Mouse (Mus musculus): Measurements from ENCODE around the gene Haspin. TPM values are rescaled to one million over a fixed set of nuclear protein-coding genes. Genes with fewer than 3 reads are reported as not detected.

The Haspin gene
- 11.9 and 12.5 TPM in 2 replicates for polyA plus RNA-seq (2015; fragmentation: Nextera tagmentation; extraction: Ambion mirVana)

GRCm38 (mm10) chr11:73137591-73138501 is at the start of gene Haspin:
Haspin (minus strand) TSS chr11:73138294.
- Histone ChIP-seq H3K4me3 (replicated peaks; ENCODE audit: low read length) (peak within 1 kb of the TSS; percentile 91), H3K27me3 (ENCODE audit: control insufficient read depth, insufficient read depth, low read length) (no peaks in the 10 kb centered on the region), H3K9ac (ENCODE audit: low read length) (peak within 1 kb of the TSS; percentile 85), H3K36me3 (ENCODE audit: control insufficient read depth, insufficient read depth, low read length) (no peaks in the 10 kb centered on the region), H3K4me1 (ENCODE audit: control insufficient read depth, insufficient read depth, low read length) (peaks cover 18% of the 10 kb centered on the region), H3K9me3 (replicated peaks; ENCODE audit: control insufficient read depth, low read length) (no peaks in the 10 kb centered on the region), H3K27ac (ENCODE audit: low read length) (no peak within 1 kb of the TSS), H3K4me2 (ENCODE audit: low read depth, low read length) (peak within 1 kb of the TSS; percentile 70)
- WGBS, result under 1% methylated on average over 84 of the region's 84 CpGs
- peak; percentile 92 for ATAC-seq (ENCODE audit: insufficient read depth, low FRiP score)

GRCm38 (mm10) chr11:73187231-73187630 is 49.1 kb upstream of the Haspin start:
- Histone ChIP-seq H3K9ac (ENCODE audit: low read length) (no peak overlapping the region), H3K4me2 (ENCODE audit: low read depth, low read length) (no peak overlapping the region), H3K9me3 (replicated peaks; ENCODE audit: control insufficient read depth, low read length) (no peaks in the 10 kb centered on the region), H3K4me1 (ENCODE audit: control insufficient read depth, insufficient read depth, low read length) (no peaks in the 10 kb centered on the region), H3K27ac (ENCODE audit: low read length) (no peak overlapping the region), H3K27me3 (ENCODE audit: control insufficient read depth, insufficient read depth, low read length) (no peaks in the 10 kb centered on the region), H3K36me3 (ENCODE audit: control insufficient read depth, insufficient read depth, low read length) (peaks cover 1% of the 10 kb centered on the region; the same call in 1 of the 2 replicates), H3K4me3 (replicated peaks; ENCODE audit: low read length) (no peak overlapping the region)
- WGBS, result 88% methylated on average over 6 of the region's 6 CpGs
- ATAC-seq (ENCODE audit: insufficient read depth, low FRiP score), result no peak

- H3K36me3 ChIP-seq (ENCODE audit: control insufficient read depth, insufficient read depth, low read length), result peaks cover 3% of the 10 kb centered on the region; the same call in 1 of the 2 replicates
- H3K4me2 ChIP-seq (ENCODE audit: low read depth, low read length), result no peak overlapping the region
- 87% methylated on average over 10 of the region's 10 CpGs for WGBS
- H3K9ac ChIP-seq (ENCODE audit: low read length), result no peak overlapping the region
- H3K27me3 ChIP-seq (ENCODE audit: control insufficient read depth, insufficient read depth, low read length), result no peaks in the 10 kb centered on the region
- no peak overlapping the region for H3K27ac ChIP-seq (ENCODE audit: low read length)
- no peak overlapping the region for H3K4me3 ChIP-seq (replicated peaks; ENCODE audit: low read length)
- H3K9me3 ChIP-seq (replicated peaks; ENCODE audit: control insufficient read depth, low read length), result no peaks in the 10 kb centered on the region
- ATAC-seq (ENCODE audit: insufficient read depth, low FRiP score), result no peak
- H3K4me1 ChIP-seq (ENCODE audit: control insufficient read depth, insufficient read depth, low read length), result no peaks in the 10 kb centered on the region
Observed at GRCm38 (mm10) chr11:73185872-73186615, 48.0 kb upstream of the Haspin start.

- 4% methylated on average over 2 of the region's 2 CpGs for WGBS
- ATAC-seq (ENCODE audit: insufficient read depth, low FRiP score), result no peak
Observed at GRCm38 (mm10) chr11:73177895-73178294, 39.8 kb upstream of the Haspin start.

GRCm38 (mm10) chr11:73177509-73177875 is 39.4 kb upstream of the Haspin start:
- Histone ChIP-seq H3K27ac (ENCODE audit: low read length) (peak overlapping the region; percentile 98), H3K27me3 (ENCODE audit: control insufficient read depth, insufficient read depth, low read length) (no peaks in the 10 kb centered on the region), H3K4me3 (replicated peaks; ENCODE audit: low read length) (peak overlapping the region; percentile 99), H3K36me3 (ENCODE audit: control insufficient read depth, insufficient read depth, low read length) (peaks cover 11% of the 10 kb centered on the region; the same call in 1 of the 2 replicates), H3K4me1 (ENCODE audit: control insufficient read depth, insufficient read depth, low read length) (peaks cover 26% of the 10 kb centered on the region), H3K4me2 (ENCODE audit: low read depth, low read length) (peak overlapping the region; percentile 64), H3K9ac (ENCODE audit: low read length) (peak overlapping the region; percentile 84), H3K9me3 (replicated peaks; ENCODE audit: control insufficient read depth, low read length) (no peaks in the 10 kb centered on the region)
- 0% methylated on average over 28 of the region's 28 CpGs for WGBS
- ATAC-seq (ENCODE audit: insufficient read depth, low FRiP score), result peak; percentile 89

More at GRCm38 (mm10) chr11:73177895-73178294, 39.8 kb upstream of the Haspin start:
- H3K4me3 ChIP-seq (replicated peaks; ENCODE audit: low read length), result peak overlapping the region; percentile 99
- H3K27ac ChIP-seq (ENCODE audit: low read length), result peak overlapping the region; percentile 98
- H3K36me3 ChIP-seq (ENCODE audit: control insufficient read depth, insufficient read depth, low read length), result peaks cover 11% of the 10 kb centered on the region; the same call in 1 of the 2 replicates
- peaks cover 22% of the 10 kb centered on the region for H3K4me1 ChIP-seq (ENCODE audit: control insufficient read depth, insufficient read depth, low read length)
- no peaks in the 10 kb centered on the region for H3K9me3 ChIP-seq (replicated peaks; ENCODE audit: control insufficient read depth, low read length)
- H3K9ac ChIP-seq (ENCODE audit: low read length), result peak overlapping the region; percentile 84
- H3K4me2 ChIP-seq (ENCODE audit: low read depth, low read length), result peak overlapping the region; percentile 64
- no peaks in the 10 kb centered on the region for H3K27me3 ChIP-seq (ENCODE audit: control insufficient read depth, insufficient read depth, low read length)

GRCm38 (mm10) chr11:73176608-73177508 is 38.8 kb upstream of the Haspin start, which contains the start of the genes Emc6 and Tax1bp3:
Emc6 (minus strand) TSS chr11:73177037.
Tax1bp3 (plus strand) TSS chr11:73177083.
- ATAC-seq (ENCODE audit: insufficient read depth, low FRiP score), result peak; percentile 97
- Histone ChIP-seq H3K27ac (ENCODE audit: low read length) (peak within 1 kb of the TSS; percentile 98), H3K27me3 (ENCODE audit: control insufficient read depth, insufficient read depth, low read length) (no peaks in the 10 kb centered on the region), H3K4me2 (ENCODE audit: low read depth, low read length) (peak within 1 kb of the TSS; percentile 93), H3K9ac (ENCODE audit: low read length) (peak within 1 kb of the TSS; percentile 91), H3K4me1 (ENCODE audit: control insufficient read depth, insufficient read depth, low read length) (peaks cover 32% of the 10 kb centered on the region), H3K9me3 (replicated peaks; ENCODE audit: control insufficient read depth, low read length) (no peaks in the 10 kb centered on the region), H3K36me3 (ENCODE audit: control insufficient read depth, insufficient read depth, low read length) (peaks cover 8% of the 10 kb centered on the region; the same call in 1 of the 2 replicates), H3K4me3 (replicated peaks; ENCODE audit: low read length) (peak within 1 kb of the TSS; percentile 99)
- under 1% methylated on average over 70 of the region's 81 CpGs for WGBS

GRCm38 (mm10) chr11:73176186-73176585 is 38.1 kb upstream of the Haspin start:
- Histone ChIP-seq H3K4me3 (replicated peaks; ENCODE audit: low read length) (peak overlapping the region; percentile 99), H3K9ac (ENCODE audit: low read length) (peak overlapping the region; percentile 91), H3K27me3 (ENCODE audit: control insufficient read depth, insufficient read depth, low read length) (no peaks in the 10 kb centered on the region), H3K27ac (ENCODE audit: low read length) (peak overlapping the region; percentile 86), H3K9me3 (replicated peaks; ENCODE audit: control insufficient read depth, low read length) (no peaks in the 10 kb centered on the region), H3K4me1 (ENCODE audit: control insufficient read depth, insufficient read depth, low read length) (peaks cover 39% of the 10 kb centered on the region), H3K36me3 (ENCODE audit: control insufficient read depth, insufficient read depth, low read length) (peaks cover 8% of the 10 kb centered on the region; the same call in 1 of the 2 replicates), H3K4me2 (ENCODE audit: low read depth, low read length) (peak overlapping the region; percentile 93)
- ATAC-seq (ENCODE audit: insufficient read depth, low FRiP score), result no peak
- 1% methylated on average over 15 of the region's 15 CpGs for WGBS

GRCm38 (mm10) chr11:73175612-73176011 is 37.5 kb upstream of the Haspin start:
- peak overlapping the region; percentile 93 for H3K4me2 ChIP-seq (ENCODE audit: low read depth, low read length)
- H3K9ac ChIP-seq (ENCODE audit: low read length), result peak overlapping the region; percentile 91
- H3K27ac ChIP-seq (ENCODE audit: low read length), result peak overlapping the region; percentile 86; the same call in 1 of the 2 replicates
- H3K4me3 ChIP-seq (replicated peaks; ENCODE audit: low read length), result peak overlapping the region; percentile 99
- H3K4me1 ChIP-seq (ENCODE audit: control insufficient read depth, insufficient read depth, low read length), result peaks cover 39% of the 10 kb centered on the region
- peaks cover 8% of the 10 kb centered on the region; the same call in 1 of the 2 replicates for H3K36me3 ChIP-seq (ENCODE audit: control insufficient read depth, insufficient read depth, low read length)
- H3K9me3 ChIP-seq (replicated peaks; ENCODE audit: control insufficient read depth, low read length), result no peaks in the 10 kb centered on the region
- H3K27me3 ChIP-seq (ENCODE audit: control insufficient read depth, insufficient read depth, low read length), result no peaks in the 10 kb centered on the region
- no peak for ATAC-seq (ENCODE audit: insufficient read depth, low FRiP score)
- WGBS, result 25% methylated on average over 8 of the region's 8 CpGs
